Mouse (Mus musculus) neural tube, embryonic 15.5 days (tissue): ENCODE data around the gene Etv6. TPM values are rescaled to one million over a fixed set of nuclear protein-coding genes. Genes with fewer than 3 reads are reported as not detected.
A peak's percentile ranks its signal among the peaks of the same experiment; 100 is the strongest.

Experiments used
- ATAC-seq: fragments of 200-750 bp; cut with Nextera tagmentation; 2 replicates; pipeline ENCODE4 v1.8.0; 2017; ENCODE audit warnings: mild to moderate bottlenecking, moderate TSS enrichment, moderate library complexity; ENCODE audit not compliant: low FRiP score
- H3K27ac ChIP-seq: fragments of 300-500 bp; sonication (generic); replicated peaks from 2 replicates; pipeline ENCODE4 v1.5.1; 2015; ENCODE audit warnings: mild to moderate bottlenecking, inconsistent platforms
- H3K27me3 ChIP-seq: fragments of 300-500 bp; sonication (generic); replicated peaks from 2 replicates; pipeline ENCODE4 v1.6.1; 2015; ENCODE audit warnings: inconsistent platforms
- H3K36me3 ChIP-seq: fragments of 300-500 bp; sonication (generic); 2 replicates; pipeline ENCODE4 v1.6.1; 2015; ENCODE audit warnings: inconsistent platforms
- H3K4me1 ChIP-seq: fragments of 300-500 bp; sonication (generic); 2 replicates; pipeline ENCODE4 v1.6.1; 2015; ENCODE audit warnings: inconsistent platforms
- H3K4me2 ChIP-seq: fragments of 300-500 bp; sonication (generic); 2 replicates; pipeline ENCODE4 v1.6.1; 2015; ENCODE audit warnings: inconsistent platforms, mild to moderate bottlenecking, moderate library complexity
- H3K4me3 ChIP-seq: fragments of 300-500 bp; sonication (generic); replicated peaks from 2 replicates; pipeline ENCODE4 v1.5.1; 2015; ENCODE audit warnings: mild to moderate bottlenecking, inconsistent platforms
- H3K9ac ChIP-seq: fragments of 300-500 bp; sonication (generic); replicated peaks from 2 replicates; pipeline ENCODE4 v1.6.1; 2015; ENCODE audit warnings: mild to moderate bottlenecking, inconsistent platforms
- H3K9me3 ChIP-seq: fragments of 300-500 bp; sonication (generic); replicated peaks from 2 replicates; pipeline ENCODE4 v1.6.1; 2016; ENCODE audit warnings: inconsistent platforms
- WGBS: fragments of 180-500 bp; shearing (Covaris S2); methylation state at CpG from one replicate; pipeline ENCODE4 v1.1.7; 2015; ENCODE audit warnings: mixed read lengths; 5-methylcytosine and 5-hydroxymethylcytosine counted together
- polyA plus RNA-seq: library from polyadenylated mRNA; unstranded; fragments of >200 nt; fragmentation: Nextera tagmentation; extraction: Ambion mirVana; gene quantifications from 2 replicates; pipeline ENCODE4 v1.2.1, GENCODE M21; 2015

The Etv6 gene
- polyA plus RNA-seq, 1 experiment from 2014 or later = 5.8 TPM

DNA sequence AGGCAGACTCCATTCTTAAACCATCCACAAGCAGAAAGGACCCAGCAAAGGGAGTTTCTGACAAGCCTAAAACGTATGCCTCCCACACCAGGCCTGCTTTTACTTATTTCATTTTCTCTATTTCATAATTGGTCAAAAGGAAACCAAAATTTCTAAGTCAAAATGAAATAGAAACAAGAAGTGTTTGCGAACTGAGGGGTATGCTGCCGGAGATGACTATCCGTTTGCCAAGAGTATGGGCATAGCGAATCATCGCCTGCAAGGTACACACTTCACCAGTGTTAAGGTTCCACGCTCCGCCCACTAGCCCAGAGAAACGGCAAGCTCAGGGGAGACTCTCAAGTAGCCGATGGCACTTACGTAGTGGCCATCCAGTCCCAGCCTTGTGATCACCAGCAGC lies 190.1 kb downstream of the Etv6 start:
- no peak for ATAC-seq
- no peaks in the 10 kb centered on the region for H3K9me3 ChIP-seq
- no peaks in the 10 kb centered on the region for H3K36me3 ChIP-seq
- H3K4me1 ChIP-seq = peaks cover 10% of the 10 kb centered on the region
- no peaks in the 10 kb centered on the region for H3K27me3 ChIP-seq
- WGBS = 94% methylated on average over 11 of the region's 11 CpGs
- H3K27ac ChIP-seq = no peak overlapping the region
- H3K4me3 ChIP-seq = no peak overlapping the region
- no peak overlapping the region for H3K9ac ChIP-seq
- no peak overlapping the region for H3K4me2 ChIP-seq

DNA sequence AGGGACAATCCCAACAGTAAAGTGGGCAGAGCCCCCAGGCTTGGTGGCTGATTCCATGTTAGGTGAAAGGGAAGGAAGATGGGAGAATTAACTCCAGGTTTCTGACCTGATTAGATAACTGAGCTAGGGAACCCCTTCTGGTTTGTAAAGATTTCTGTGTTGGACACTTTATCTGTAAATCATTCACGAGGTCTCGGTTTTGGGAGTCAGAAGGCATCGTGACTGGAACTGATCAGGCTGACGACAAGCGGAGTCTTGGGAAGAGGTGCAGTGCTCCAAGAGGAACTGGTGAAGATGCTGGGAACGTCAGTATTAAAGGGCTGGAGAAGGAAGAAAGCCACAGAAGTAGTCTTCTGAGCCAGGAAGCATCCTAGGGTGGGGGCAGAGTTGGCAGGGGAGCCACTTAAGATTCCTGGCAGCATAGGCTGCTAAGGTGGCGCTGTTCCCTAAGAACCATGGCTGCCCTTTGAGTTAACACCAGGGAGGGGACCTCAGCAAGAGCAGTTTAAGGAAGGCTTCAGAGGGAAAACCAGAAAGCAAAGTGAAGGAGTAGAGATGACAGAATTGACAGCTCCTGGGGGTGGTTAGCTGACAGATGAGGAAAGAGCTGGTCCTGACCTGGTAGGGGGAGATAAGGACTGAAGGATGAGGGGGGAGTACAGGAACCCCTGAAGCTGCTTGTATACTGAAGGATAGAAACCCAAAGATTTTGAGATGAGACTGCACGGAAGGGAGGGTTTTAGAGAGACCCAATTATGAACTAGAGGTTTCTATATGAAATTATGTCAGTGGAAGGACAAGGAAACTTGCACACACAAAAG lies 191.1 kb downstream of the Etv6 start:
- no peak overlapping the region for H3K27ac ChIP-seq
- no peaks in the 10 kb centered on the region for H3K36me3 ChIP-seq
- H3K27me3 ChIP-seq = no peaks in the 10 kb centered on the region
- no peaks in the 10 kb centered on the region for H3K9me3 ChIP-seq
- no peak for ATAC-seq
- H3K4me1 ChIP-seq = peaks cover 11% of the 10 kb centered on the region
- H3K4me2 ChIP-seq = no peak overlapping the region
- no peak overlapping the region for H3K4me3 ChIP-seq
- 90% methylated on average over 8 of the region's 8 CpGs for WGBS
- H3K9ac ChIP-seq = no peak overlapping the region

DNA sequence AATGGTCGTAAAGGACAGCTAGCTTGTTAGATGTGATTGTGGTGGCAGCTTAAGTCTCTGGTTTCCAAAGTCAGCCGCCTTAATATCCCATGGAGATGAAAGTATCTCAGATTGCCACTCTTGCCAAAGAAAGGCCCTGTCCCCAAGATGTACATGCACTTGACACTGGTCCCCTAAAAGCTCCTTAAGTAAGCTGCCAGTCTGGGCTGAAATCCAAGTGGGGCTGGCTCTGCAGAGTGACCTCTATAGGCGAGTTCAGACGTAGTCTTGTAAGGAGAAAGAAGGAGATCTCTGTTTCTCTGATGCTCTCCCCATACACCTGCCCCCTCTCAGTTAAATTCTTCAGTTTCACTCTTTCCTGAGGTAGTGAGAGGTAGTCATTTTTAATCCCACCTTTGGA lies 200.8 kb downstream of the Etv6 start:
- peaks cover 12% of the 10 kb centered on the region; the same call in 1 of the 2 replicates for H3K4me1 ChIP-seq
- 84% methylated on average over 4 of the region's 4 CpGs for WGBS

DNA sequence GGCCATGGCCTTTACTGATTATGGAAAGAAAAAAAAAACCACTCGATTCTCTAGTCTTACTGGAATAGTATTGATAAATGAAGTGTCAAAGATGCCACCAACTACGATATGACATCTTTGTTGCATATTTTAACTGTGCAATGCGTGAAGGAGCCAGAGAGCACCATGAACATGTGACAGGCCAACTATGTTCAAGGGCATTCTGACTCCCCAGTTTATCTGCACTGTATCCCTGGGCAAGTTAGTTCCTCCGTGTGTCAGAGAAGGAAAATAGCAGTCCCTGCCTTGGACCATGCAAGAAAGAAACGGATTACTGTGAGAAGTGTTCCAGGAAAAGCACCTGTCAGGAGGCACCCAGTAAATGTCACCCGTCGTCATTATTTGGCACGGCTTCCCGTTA lies 203.0 kb downstream of the Etv6 start:
- H3K9me3 ChIP-seq = no peaks in the 10 kb centered on the region
- H3K36me3 ChIP-seq = no peaks in the 10 kb centered on the region
- H3K4me2 ChIP-seq = no peak overlapping the region
- H3K4me3 ChIP-seq = no peak overlapping the region
- peaks cover 12% of the 10 kb centered on the region; the same call in 1 of the 2 replicates for H3K4me1 ChIP-seq
- H3K27me3 ChIP-seq = no peaks in the 10 kb centered on the region
- no peak overlapping the region for H3K9ac ChIP-seq
- 92% methylated on average over 9 of the region's 9 CpGs for WGBS
- H3K27ac ChIP-seq = no peak overlapping the region
- ATAC-seq = no peak

More for the DNA sequence above, 200.8 kb downstream of the Etv6 start:
- Histone ChIP-seq H3K36me3 (no peaks in the 10 kb centered on the region), H3K27me3 (no peaks in the 10 kb centered on the region), H3K9ac (no peak overlapping the region), H3K4me3 (no peak overlapping the region), H3K9me3 (no peaks in the 10 kb centered on the region), H3K27ac (no peak overlapping the region), H3K4me2 (no peak overlapping the region)
- ATAC-seq = no peak

DNA sequence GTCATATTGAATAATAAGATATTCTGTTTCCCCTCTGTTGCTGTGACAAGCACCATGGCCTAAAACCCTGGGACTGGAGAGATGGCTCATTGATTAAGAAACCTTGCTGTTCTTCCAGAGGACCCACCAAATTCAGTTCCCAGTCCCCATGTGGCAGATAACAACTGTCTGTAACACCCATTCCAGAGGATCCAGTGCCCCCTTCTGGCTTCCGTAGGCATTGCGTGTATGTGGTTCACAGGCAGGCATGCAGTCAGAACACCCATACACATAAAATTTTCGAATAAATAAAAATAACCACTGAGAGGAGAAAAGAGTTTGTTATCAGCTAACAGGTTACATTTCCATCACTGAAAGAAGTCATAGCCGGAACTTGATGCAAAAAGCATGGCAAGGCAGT lies 205.5 kb downstream of the Etv6 start:
- Histone ChIP-seq H3K9me3 (no peaks in the 10 kb centered on the region), H3K27ac (no peak overlapping the region), H3K9ac (no peak overlapping the region), H3K4me1 (peaks cover 2% of the 10 kb centered on the region; the same call in 1 of the 2 replicates), H3K4me2 (no peak overlapping the region), H3K4me3 (no peak overlapping the region), H3K36me3 (no peaks in the 10 kb centered on the region), H3K27me3 (no peaks in the 10 kb centered on the region)
- no peak for ATAC-seq
- WGBS = 97% methylated on average over 4 of the region's 4 CpGs

DNA sequence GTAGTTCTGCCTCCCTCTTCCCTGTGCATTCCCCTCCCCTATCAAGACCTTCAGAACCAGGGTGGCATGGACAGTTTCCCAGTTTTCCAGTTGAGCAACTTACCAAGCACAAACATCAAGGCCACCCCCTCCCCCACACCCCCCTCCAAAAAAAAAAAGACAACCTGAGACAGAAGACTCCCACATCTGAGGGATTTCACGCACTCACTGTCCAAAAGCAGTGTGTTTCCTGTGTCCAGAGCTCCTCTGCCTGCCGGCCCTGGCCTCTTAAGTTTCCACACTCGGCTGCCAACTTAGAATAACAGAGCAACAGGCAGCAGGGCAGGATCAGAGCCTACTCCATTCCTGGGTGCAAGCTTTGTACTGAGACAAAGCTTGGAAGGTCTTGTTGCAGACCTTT lies 207.6 kb downstream of the Etv6 start:
- no peak overlapping the region for H3K4me3 ChIP-seq
- no peak overlapping the region for H3K9ac ChIP-seq
- WGBS = 70% methylated on average over 3 of the region's 3 CpGs
- no peaks in the 10 kb centered on the region for H3K27me3 ChIP-seq
- no peak overlapping the region for H3K4me2 ChIP-seq
- no peaks in the 10 kb centered on the region for H3K9me3 ChIP-seq
- ATAC-seq = no peak
- H3K4me1 ChIP-seq = no peaks in the 10 kb centered on the region
- H3K36me3 ChIP-seq = no peaks in the 10 kb centered on the region
- H3K27ac ChIP-seq = peak overlapping the region; percentile 45; the same call in 1 of the 2 replicates

DNA sequence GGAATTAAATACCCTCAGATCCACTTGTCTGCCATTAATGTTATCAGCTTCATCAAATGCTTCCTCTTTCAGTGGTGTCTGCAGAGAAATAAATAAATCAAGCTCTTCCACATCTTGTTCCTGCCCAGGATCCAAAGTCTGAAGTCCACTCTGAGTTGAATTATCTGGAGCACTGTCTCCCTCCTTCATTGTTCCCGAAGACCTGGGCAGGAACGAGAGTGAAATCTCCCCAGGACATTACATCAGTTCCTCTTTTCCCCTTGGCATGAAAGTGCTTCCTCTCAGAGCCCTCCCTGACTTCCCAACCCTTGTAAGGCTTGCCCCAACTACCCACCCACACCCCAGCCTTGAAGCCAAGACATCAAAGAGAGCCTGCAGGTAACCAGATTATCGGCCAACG lies 208.0 kb downstream of the Etv6 start:
- H3K9ac ChIP-seq = no peak overlapping the region
- no peak for ATAC-seq
- H3K27me3 ChIP-seq = no peaks in the 10 kb centered on the region
- H3K4me3 ChIP-seq = no peak overlapping the region
- 88% methylated on average over 4 of the region's 4 CpGs for WGBS
- no peak overlapping the region for H3K4me2 ChIP-seq
- no peaks in the 10 kb centered on the region for H3K9me3 ChIP-seq
- peak overlapping the region; percentile 45; the same call in 1 of the 2 replicates for H3K27ac ChIP-seq
- 0 out of 2 replicates have a peak, but pooled peaks cover 4% of the 10 kb centered on the region for H3K36me3 ChIP-seq
- 0 out of 2 replicates have a peak, but pooled peaks cover under 1% of the 10 kb centered on the region for H3K4me1 ChIP-seq

DNA sequence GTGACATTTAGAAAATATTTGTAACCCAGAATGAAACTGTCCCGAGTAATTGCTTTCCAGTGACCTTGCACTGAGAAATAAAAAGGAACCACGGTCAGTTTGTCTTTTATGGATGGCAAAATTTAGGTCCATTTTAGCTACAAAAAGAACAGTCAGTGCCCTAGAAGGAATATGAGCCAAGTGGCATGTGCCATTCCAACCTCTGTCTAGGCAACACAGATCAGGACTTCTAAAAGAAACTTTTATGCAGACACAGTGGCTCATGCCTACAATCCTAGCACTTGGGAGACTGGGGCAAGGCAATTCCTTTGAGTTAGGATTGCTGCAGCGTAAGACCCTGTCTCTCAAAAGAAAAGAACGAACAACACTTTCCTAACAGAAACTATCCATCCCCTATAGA lies 208.6 kb downstream of the Etv6 start:
- H3K9me3 ChIP-seq = no peaks in the 10 kb centered on the region
- no peak overlapping the region for H3K4me3 ChIP-seq
- no peak overlapping the region for H3K9ac ChIP-seq
- H3K4me2 ChIP-seq = no peak overlapping the region
- 0 out of 2 replicates have a peak, but pooled peaks cover 3% of the 10 kb centered on the region for H3K4me1 ChIP-seq
- WGBS = 88% methylated on average over 4 of the region's 4 CpGs
- 0 out of 2 replicates have a peak, but pooled peaks cover 5% of the 10 kb centered on the region for H3K36me3 ChIP-seq
- H3K27ac ChIP-seq = peak overlapping the region; percentile 18; the same call in 1 of the 2 replicates
- H3K27me3 ChIP-seq = no peaks in the 10 kb centered on the region
- ATAC-seq = no peak

DNA sequence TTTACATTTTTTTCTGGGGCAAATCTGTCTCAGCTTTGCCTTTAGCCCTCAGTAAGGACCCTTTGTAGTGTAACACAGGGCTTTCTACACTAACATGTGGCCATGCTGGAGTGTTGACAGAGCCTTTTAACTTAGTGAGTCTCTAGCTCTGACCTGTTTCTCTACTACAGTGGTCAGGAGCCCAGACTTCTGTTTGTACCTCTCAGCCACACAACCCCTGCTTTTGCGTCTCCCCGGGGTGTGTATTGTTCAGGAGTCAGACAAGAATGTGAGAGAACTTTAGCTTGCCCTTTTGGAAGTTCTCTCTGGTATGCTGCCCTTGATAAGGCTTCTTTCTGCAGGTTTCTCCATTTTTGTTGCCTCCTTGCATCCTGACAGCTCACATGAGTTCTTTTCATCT lies 210.6 kb downstream of the Etv6 start:
- no peak for ATAC-seq
- 81% methylated on average over 2 of the region's 2 CpGs for WGBS
- Histone ChIP-seq H3K36me3 (0 out of 2 replicates have a peak, but pooled peaks cover 5% of the 10 kb centered on the region), H3K4me1 (0 out of 2 replicates have a peak, but pooled peaks cover 3% of the 10 kb centered on the region), H3K27me3 (no peaks in the 10 kb centered on the region), H3K4me2 (no peak overlapping the region), H3K9me3 (no peaks in the 10 kb centered on the region), H3K27ac (no peak overlapping the region), H3K9ac (no peak overlapping the region), H3K4me3 (no peak overlapping the region)

DNA sequence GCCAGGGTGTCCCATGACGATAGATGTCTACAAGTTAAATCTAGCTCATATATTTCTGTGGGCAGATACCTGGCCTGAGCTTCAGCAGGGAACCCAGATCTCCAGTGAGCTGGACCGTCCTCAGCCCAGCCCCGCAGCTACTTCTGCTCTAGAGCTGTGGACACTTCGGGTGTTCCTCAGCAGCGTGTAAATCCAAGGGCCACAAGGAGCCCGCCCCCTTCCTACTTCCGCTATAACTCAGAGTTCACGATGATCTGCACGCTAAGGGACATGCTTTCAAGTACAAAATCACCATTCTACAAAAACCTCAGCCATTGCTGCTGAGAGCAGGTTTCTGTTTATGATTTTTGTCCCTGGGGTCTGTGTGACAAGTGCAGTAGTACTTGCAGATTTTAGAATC lies 211.8 kb downstream of the Etv6 start:
- Histone ChIP-seq H3K4me1 (0 out of 2 replicates have a peak, but pooled peaks cover 3% of the 10 kb centered on the region), H3K4me3 (no peak overlapping the region), H3K36me3 (0 out of 2 replicates have a peak, but pooled peaks cover 5% of the 10 kb centered on the region), H3K9me3 (no peaks in the 10 kb centered on the region), H3K4me2 (no peak overlapping the region), H3K9ac (no peak overlapping the region), H3K27ac (no peak overlapping the region), H3K27me3 (no peaks in the 10 kb centered on the region)
- no peak for ATAC-seq
- 95% methylated on average over 9 of the region's 9 CpGs for WGBS

DNA sequence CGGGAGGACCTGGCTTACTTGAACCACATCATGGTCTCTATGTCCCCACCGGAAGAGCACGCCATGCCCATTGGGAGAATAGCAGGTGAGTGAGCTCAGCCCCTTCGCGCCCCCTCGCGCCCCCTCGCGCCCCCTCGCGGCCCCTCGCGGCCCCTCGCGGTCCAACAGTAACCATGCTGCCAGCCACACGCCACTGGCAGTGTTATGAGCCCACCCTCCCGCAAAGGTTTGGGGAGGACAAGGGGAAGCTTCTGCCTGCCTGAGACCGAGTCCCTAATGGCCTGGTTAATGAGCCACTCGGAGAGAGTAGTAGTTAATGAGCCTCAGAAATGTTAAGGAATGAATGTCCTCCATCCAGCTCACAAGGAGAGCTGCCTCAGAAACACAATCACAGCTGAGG lies 213.2 kb downstream of the Etv6 start:
- Histone ChIP-seq H3K9me3 (no peaks in the 10 kb centered on the region), H3K27ac (0 out of 2 replicates have a peak overlapping the region, but pooled peaks have one; percentile 28), H3K9ac (no peak overlapping the region), H3K36me3 (0 out of 2 replicates have a peak, but pooled peaks cover 5% of the 10 kb centered on the region), H3K4me1 (0 out of 2 replicates have a peak, but pooled peaks cover 3% of the 10 kb centered on the region), H3K4me2 (no peak overlapping the region), H3K4me3 (no peak overlapping the region), H3K27me3 (no peaks in the 10 kb centered on the region)
- peak; percentile 39; the same call in 1 of the 2 replicates for ATAC-seq
- 80% methylated on average over 19 of the region's 19 CpGs for WGBS

DNA sequence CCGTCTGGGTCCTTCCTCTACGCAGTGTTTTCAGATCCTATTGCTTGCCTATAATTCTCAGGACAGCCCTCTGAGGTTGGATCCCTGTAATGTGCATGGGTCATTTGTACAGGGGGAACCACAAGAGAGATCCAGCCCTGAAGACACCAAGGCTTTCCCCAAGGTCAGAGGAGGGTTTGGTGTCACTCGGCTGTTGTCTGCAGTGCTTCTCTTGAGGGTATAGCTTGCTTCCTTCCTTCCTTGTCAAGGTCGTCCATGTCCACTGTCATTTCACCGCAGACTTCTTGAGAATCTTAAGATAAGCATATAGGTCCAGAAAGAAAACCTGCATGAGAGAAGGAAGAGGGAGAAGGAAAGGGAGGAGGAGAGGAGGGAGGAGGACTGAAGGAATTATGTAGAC lies 215.3 kb downstream of the Etv6 start:
- 0 out of 2 replicates have a peak, but pooled peaks cover 3% of the 10 kb centered on the region for H3K4me1 ChIP-seq
- WGBS = 91% methylated on average over 5 of the region's 5 CpGs
- no peak overlapping the region for H3K27ac ChIP-seq
- no peaks in the 10 kb centered on the region for H3K27me3 ChIP-seq
- H3K4me3 ChIP-seq = no peak overlapping the region
- H3K4me2 ChIP-seq = no peak overlapping the region
- no peak for ATAC-seq
- no peaks in the 10 kb centered on the region for H3K9me3 ChIP-seq
- H3K9ac ChIP-seq = no peak overlapping the region
- 0 out of 2 replicates have a peak, but pooled peaks cover 5% of the 10 kb centered on the region for H3K36me3 ChIP-seq
